Mouse (Mus musculus): Measurements from ENCODE around the gene Zfp692.
"Not testable (repeated sequence)": the region's sequence is repeated elsewhere in the genome, so short reads cannot be mapped to it uniquely, and the experiment has no call there.

The Zfp692 gene

GRCm38 (mm10) chr11:58354927-58355326 lies 48.1 kb downstream of the Zfp692 start:
- no peak for DNase-seq (ENCODE audit: low spot score in 2 of 2)

GRCm38 (mm10) chr11:58357042-58357441 lies 50.2 kb downstream of the Zfp692 start:
- no peak for DNase-seq (ENCODE audit: low spot score in 2 of 2)

- DNase-seq (ENCODE audit: low spot score in 2 of 2), result no peak
Measured at GRCm38 (mm10) chr11:58357844-58358534, 51.1 kb downstream of the Zfp692 start.

- DNase-seq (ENCODE audit: low spot score in 2 of 2), result not testable (repeated sequence)
Measured at GRCm38 (mm10) chr11:58362562-58362961, 55.7 kb downstream of the Zfp692 start.
